Mouse (Mus musculus) ES-Bruce4 (cell line): ENCODE results near the gene Zfp777. TPM values are rescaled to one million over a fixed set of nuclear protein-coding genes. Genes with fewer than 3 reads are reported as not detected.

Source experiments
- H3K27ac ChIP-seq: 2 replicates; pipeline ENCODE4 v1.5.1; 2012; ENCODE audit warnings: low read length, inconsistent platforms; ENCODE audit not compliant: insufficient read depth
- H3K27me3 ChIP-seq: 2 replicates; pipeline ENCODE4 v1.6.1; 2012; ENCODE audit warnings: mild to moderate bottlenecking, low read length, inconsistent platforms; ENCODE audit not compliant: control insufficient read depth, poor library complexity, insufficient read depth, severe bottlenecking
- H3K36me3 ChIP-seq: 2 replicates; pipeline ENCODE4 v1.6.1; 2012; ENCODE audit warnings: inconsistent platforms, mild to moderate bottlenecking, low read length, moderate library complexity; ENCODE audit not compliant: control insufficient read depth, poor library complexity, insufficient read depth, severe bottlenecking
- H3K4me1 ChIP-seq: one replicate; pipeline ENCODE4 v1.8.1; 2011; ENCODE audit warnings: low read length; ENCODE audit not compliant: control insufficient read depth, insufficient read depth
- H3K4me3 ChIP-seq: 2 replicates; pipeline ENCODE4 v1.5.1; 2011; ENCODE audit warnings: low read depth, mild to moderate bottlenecking, low read length
- H3K9ac ChIP-seq: 2 replicates; pipeline ENCODE4 v1.6.1; 2012; ENCODE audit warnings: low read depth, mild to moderate bottlenecking, inconsistent platforms; ENCODE audit not compliant: poor library complexity, severe bottlenecking
- H3K9me3 ChIP-seq: replicated peaks from 2 replicates; pipeline ENCODE4 v1.6.1; 2012; ENCODE audit warnings: mild to moderate bottlenecking, low read length, inconsistent platforms; ENCODE audit not compliant: control insufficient read depth, poor library complexity, insufficient read depth, severe bottlenecking
- CTCF ChIP-seq: IDR thresholded peaks from one replicate; pipeline ENCODE4 v1.8.1; 2011; ENCODE audit warnings: low read depth, low read length
- EP300 ChIP-seq: IDR thresholded peaks from 2 replicates; pipeline ENCODE4 v1.6.1; 2011; ENCODE audit warnings: low read depth, low read length; ENCODE audit not compliant: insufficient read depth
- POLR2A ChIP-seq: IDR thresholded peaks from one replicate; pipeline ENCODE4 v1.8.1; 2011; ENCODE audit warnings: low read length; ENCODE audit not compliant: insufficient read depth
- polyA plus RNA-seq: library from polyadenylated mRNA; stranded (reverse); fragments of >200 nt; gene quantifications from 2 replicates; pipeline ENCODE4 v1.2.4, GENCODE M21; 2011; ENCODE audit warnings: low read depth; ENCODE audit not compliant: missing spikeins, insufficient read depth, insufficient read length

Zfp777 gene
- polyA plus RNA-seq, 1 experiment = 22.6 TPM

GRCm38 (mm10) chr6:48022672-48023071, 26.0 kb downstream of the Zfp777 start:
- Histone ChIP-seq H3K27me3 (no peaks in the 10 kb centered on the region), H3K4me1 (no peaks in the 10 kb centered on the region), H3K4me3 (no peak overlapping the region), H3K27ac (no peak overlapping the region), H3K9ac (no peak overlapping the region), H3K36me3 (no peaks in the 10 kb centered on the region), H3K9me3 (peaks cover 7% of the 10 kb centered on the region; the same call in 1 of the 2 replicates)
- TF ChIP-seq CTCF = no peak
- TF ChIP-seq POLR2A = no peak
- no peak for TF ChIP-seq EP300

DNA sequence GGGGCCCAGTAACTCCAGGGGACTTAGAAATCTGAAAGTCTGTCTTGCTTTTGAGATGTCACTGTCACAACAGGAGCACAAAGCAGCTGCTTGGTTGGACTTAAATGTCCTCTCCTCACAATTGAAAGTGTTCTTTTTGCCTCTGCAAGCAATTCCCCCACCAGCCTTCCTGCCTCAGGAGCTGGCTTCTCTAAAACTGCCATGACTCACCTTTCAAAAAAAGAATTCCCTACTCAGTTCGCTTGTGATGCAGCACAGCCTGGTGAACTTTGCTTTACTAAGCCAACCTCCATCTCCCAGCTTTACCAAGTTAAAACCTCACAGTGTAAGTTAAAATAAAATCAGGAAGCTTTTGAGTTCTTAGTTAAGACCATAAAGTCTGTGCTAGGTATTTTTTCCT, 27.0 kb downstream of the Zfp777 start:
- Histone ChIP-seq H3K4me1 (no peaks in the 10 kb centered on the region), H3K27me3 (no peaks in the 10 kb centered on the region), H3K9ac (no peak overlapping the region), H3K4me3 (no peak overlapping the region), H3K27ac (no peak overlapping the region), H3K9me3 (peaks cover 5% of the 10 kb centered on the region; the same call in 1 of the 2 replicates), H3K36me3 (no peaks in the 10 kb centered on the region)
- no peak for TF ChIP-seq POLR2A
- no peak for TF ChIP-seq CTCF
- TF ChIP-seq EP300 = no peak

- H3K4me1 ChIP-seq = no peaks in the 10 kb centered on the region
- peaks cover 5% of the 10 kb centered on the region; the same call in 1 of the 2 replicates for H3K9me3 ChIP-seq
- H3K27ac ChIP-seq = no peak overlapping the region
- H3K4me3 ChIP-seq = no peak overlapping the region
- no peak overlapping the region for H3K9ac ChIP-seq
- H3K27me3 ChIP-seq = no peaks in the 10 kb centered on the region
- TF ChIP-seq CTCF = no peak
- no peak for TF ChIP-seq POLR2A
- no peak for TF ChIP-seq EP300
- no peaks in the 10 kb centered on the region for H3K36me3 ChIP-seq
These were observed 28.7 kb downstream of the Zfp777 start for GRCm38 (mm10) chr6:48020006-48020405.

GRCm38 (mm10) chr6:48016841-48017240, 31.9 kb downstream of the Zfp777 start:
- Histone ChIP-seq H3K36me3 (no peaks in the 10 kb centered on the region), H3K4me1 (no peaks in the 10 kb centered on the region), H3K9me3 (0 out of 2 replicates have a peak, but pooled peaks cover 4% of the 10 kb centered on the region), H3K27me3 (no peaks in the 10 kb centered on the region), H3K4me3 (peak overlapping the region; percentile 38), H3K27ac (no peak overlapping the region), H3K9ac (peak overlapping the region; percentile 52)
- no peak for TF ChIP-seq EP300
- no peak for TF ChIP-seq POLR2A
- no peak for TF ChIP-seq CTCF

GRCm38 (mm10) chr6:48016090-48016521, 32.6 kb downstream of the Zfp777 start:
- peak; percentile 68 for TF ChIP-seq CTCF
- no peak for TF ChIP-seq POLR2A
- H3K9me3 ChIP-seq = 0 out of 2 replicates have a peak, but pooled peaks cover 4% of the 10 kb centered on the region
- no peaks in the 10 kb centered on the region for H3K36me3 ChIP-seq

GRCm38 (mm10) chr6:48010727-48011126, 38.0 kb downstream of the Zfp777 start:
- TF ChIP-seq CTCF (no peak), EP300 (no peak), POLR2A (no peak)
- no peaks in the 10 kb centered on the region for H3K27me3 ChIP-seq
- 0 out of 2 replicates have a peak, but pooled peaks cover 4% of the 10 kb centered on the region for H3K9me3 ChIP-seq
- H3K9ac ChIP-seq = no peak overlapping the region
- H3K4me3 ChIP-seq = no peak overlapping the region
- H3K27ac ChIP-seq = no peak overlapping the region
- H3K36me3 ChIP-seq = no peaks in the 10 kb centered on the region
- H3K4me1 ChIP-seq = no peaks in the 10 kb centered on the region

More at GRCm38 (mm10) chr6:48016090-48016521, 32.6 kb downstream of the Zfp777 start:
- Histone ChIP-seq H3K27me3 (no peaks in the 10 kb centered on the region), H3K4me1 (no peaks in the 10 kb centered on the region), H3K9ac (peak overlapping the region; percentile 54), H3K4me3 (peak overlapping the region; percentile 72), H3K27ac (0 out of 2 replicates have a peak overlapping the region, but pooled peaks have one; percentile 15)
